Mouse (Mus musculus) B cell, adult 67 days (primary cell): ENCODE data around the gene Efcab9. TPM values are rescaled to one million over a fixed set of nuclear protein-coding genes. Genes with fewer than 3 reads are reported as not detected.

ENCODE experiments used
- total RNA-seq, 2 experiments: library from RNA; stranded (reverse); gene quantifications; 4 replicates each; pipeline ENCODE4 v1.2.4; 2023

Gene Efcab9
- 1 to 10 TPM in 1 of 2 experiments, not detected in 1; 4.7 TPM for total RNA-seq

GRCm38 (mm10) chr11:32531871-32532764 is at the start of gene Efcab9:
Gene Efcab9 (minus strand): TSS chr11:32532081.

GRCm38 (mm10) chr11:32532765-32533481 is 1.0 kb upstream of the Efcab9 start, which contains the start of gene Stk10:
Gene Stk10 (plus strand): TSS chr11:32533305.

Other genes with a start within 250 kb of the Efcab9 start
- 100 to 1,000 TPM in 1 of 2 experiments, 10 to 100 TPM in 1; 23.3 to 338 TPM for gene Hba-a1, start 248.6 kb downstream of the Efcab9 start, total RNA-seq
- not detected for gene Hbq1b, start 245.1 kb downstream of the Efcab9 start, total RNA-seq
- 100 to 1,000 TPM in 1 of 2 experiments, 10 to 100 TPM in 1; 11.7 to 226 TPM for gene Hba-a2, start 235.6 kb downstream of the Efcab9 start, total RNA-seq
- gene Hbq1a, start 232.0 kb downstream of the Efcab9 start, total RNA-seq: not detected
- not detected for gene Sh3pxd2b, start 184.3 kb downstream of the Efcab9 start, total RNA-seq
- 1 to 10 TPM; 6.1 to 6.7 TPM for gene Ubtd2, start 76.7 kb downstream of the Efcab9 start, total RNA-seq
- 100 to 1,000 TPM; 232 to 253 TPM for gene Stk10, start 1.2 kb upstream of the Efcab9 start, total RNA-seq
- gene Fbxw11, start 110.6 kb upstream of the Efcab9 start, total RNA-seq: 10 to 100 TPM; 59.8 to 62.4 TPM